Mouse (Mus musculus) 3134 (cell line): ENCODE results near the gene Ankrd54.
"Not testable (repeated sequence)": the region's sequence is repeated elsewhere in the genome, so short reads cannot be mapped to it uniquely, and the experiment has no call there.

ENCODE experiments used
- DNase-seq: peaks from one replicate; pipeline ENCODE4 v3.0.0-alpha.2; 2011; ENCODE audit warnings: low spot score; ENCODE audit not compliant: insufficient read length; ENCODE audit errors: extremely low read depth

The Ankrd54 gene

GRCm38 (mm10) chr15:79022671-79023230, 39.9 kb downstream of the Ankrd54 start:
- DNase-seq: no peak

- peak; percentile 36 for DNase-seq
Observed at GRCm38 (mm10) chr15:79018886-79019285, 43.8 kb downstream of the Ankrd54 start.

GRCm38 (mm10) chr15:79018191-79018590, 44.5 kb downstream of the Ankrd54 start:
- DNase-seq: no peak

GRCm38 (mm10) chr15:79013382-79013781, 49.3 kb downstream of the Ankrd54 start:
- no peak for DNase-seq

- DNase-seq: no peak
Observed at GRCm38 (mm10) chr15:79011550-79011949, 51.1 kb downstream of the Ankrd54 start.

- no peak for DNase-seq
Observed at GRCm38 (mm10) chr15:79009734-79010133, 53.0 kb downstream of the Ankrd54 start.

- DNase-seq: not testable (repeated sequence)
Observed at GRCm38 (mm10) chr15:79007836-79008235, 54.9 kb downstream of the Ankrd54 start.

- DNase-seq: no peak
Observed at GRCm38 (mm10) chr15:79007059-79007458, 55.6 kb downstream of the Ankrd54 start.

GRCm38 (mm10) chr15:79006638-79007037, 56.1 kb downstream of the Ankrd54 start:
- DNase-seq: no peak

GRCm38 (mm10) chr15:79005581-79005980, 57.1 kb downstream of the Ankrd54 start:
- peak; percentile 73 for DNase-seq
